Mouse (Mus musculus): ENCODE data around the gene Gm21698.
"Not testable (repeated sequence)": the region's sequence is repeated elsewhere in the genome, so short reads cannot be mapped to it uniquely, and the experiment has no call there.

Gm21698 gene

GRCm38 (mm10) chr5:25988550-25988949, at the start of gene Gm21698:
TSS of gene Gm21698 (minus strand) at chr5:25988650.
- in situ Hi-C loops (cut with MboI; ENCODE audit: unreplicated experiment in 2 of 2): not testable (repeated sequence)

- in situ Hi-C loops (cut with MboI; ENCODE audit: unreplicated experiment in 2 of 2): not testable (repeated sequence)
Measured at GRCm38 (mm10) chr5:26022816-26023215, 34.4 kb upstream of the Gm21698 start, which contains the start of gene Gm5862. TSS of gene Gm5862 (minus strand) at chr5:26022916.

DNA sequence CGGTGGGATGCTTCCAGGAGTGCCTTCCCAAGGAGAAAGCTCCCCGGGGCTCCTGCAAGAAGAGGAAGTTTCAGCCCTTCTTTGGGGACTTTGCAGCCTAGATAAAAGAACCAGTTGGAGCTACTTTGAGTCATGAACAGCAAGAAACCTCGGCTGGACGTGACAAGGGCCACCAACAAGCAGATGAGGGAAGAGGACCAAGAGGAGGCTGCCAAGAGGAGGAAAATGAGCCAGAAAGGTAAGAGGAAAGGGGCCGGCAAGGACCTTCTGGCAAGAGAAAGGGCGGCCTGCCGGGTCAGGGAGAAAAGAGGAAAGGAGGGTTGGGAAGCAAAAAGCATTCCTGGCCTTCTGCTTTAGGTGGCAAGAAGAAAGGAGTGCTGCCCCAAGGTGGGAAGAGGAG, 19.2 kb upstream of the Gm21698 start:
- in situ Hi-C loops (cut with MboI; ENCODE audit: unreplicated experiment in 2 of 2): not testable (repeated sequence)

DNA sequence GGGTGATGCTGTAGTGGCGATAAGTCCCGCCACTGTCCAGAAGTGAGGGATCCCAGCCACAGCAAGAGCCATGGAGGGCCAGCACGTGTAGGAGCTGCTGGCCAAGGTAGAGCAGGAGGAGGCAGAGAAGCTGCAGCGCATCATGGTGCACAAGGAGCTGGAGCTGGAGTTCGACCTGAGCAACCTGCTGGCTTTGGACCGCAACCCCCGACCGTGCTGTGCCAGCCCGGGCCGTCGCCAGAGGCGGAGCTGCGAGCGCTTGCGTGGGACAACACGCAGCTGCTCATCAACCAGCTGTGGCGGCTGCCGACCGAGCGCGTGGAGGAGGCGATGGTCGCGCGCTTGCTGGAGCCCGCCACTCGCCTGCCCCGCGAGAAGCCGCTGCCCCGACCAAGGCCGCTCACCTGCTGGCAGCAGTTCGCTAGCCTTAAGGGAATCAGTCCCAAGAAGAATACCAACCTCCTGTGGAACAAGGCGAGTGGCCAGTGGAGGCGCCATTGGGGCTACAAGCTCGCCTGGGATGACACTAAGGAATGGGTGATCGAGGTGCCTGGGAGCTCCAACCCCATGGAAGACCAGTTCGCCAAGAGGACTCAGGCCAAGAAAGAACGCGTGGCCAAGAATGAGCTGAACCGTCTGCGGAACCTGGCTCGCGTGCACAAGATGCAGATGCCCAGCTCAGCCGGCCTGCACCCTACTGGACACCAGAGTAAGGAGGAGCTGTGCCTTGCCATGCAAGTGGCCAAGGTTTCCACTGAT, 18.7 kb upstream of the Gm21698 start:
- in situ Hi-C loops (cut with MboI; ENCODE audit: unreplicated experiment in 2 of 2): not testable (repeated sequence)

- in situ Hi-C loops (cut with MboI; ENCODE audit: unreplicated experiment in 2 of 2): not testable (repeated sequence)
Measured at GRCm38 (mm10) chr5:26004698-26005097, 16.2 kb upstream of the Gm21698 start, which contains the start of gene Gm1979. TSS of gene Gm1979 (minus strand) at chr5:26004798.

DNA sequence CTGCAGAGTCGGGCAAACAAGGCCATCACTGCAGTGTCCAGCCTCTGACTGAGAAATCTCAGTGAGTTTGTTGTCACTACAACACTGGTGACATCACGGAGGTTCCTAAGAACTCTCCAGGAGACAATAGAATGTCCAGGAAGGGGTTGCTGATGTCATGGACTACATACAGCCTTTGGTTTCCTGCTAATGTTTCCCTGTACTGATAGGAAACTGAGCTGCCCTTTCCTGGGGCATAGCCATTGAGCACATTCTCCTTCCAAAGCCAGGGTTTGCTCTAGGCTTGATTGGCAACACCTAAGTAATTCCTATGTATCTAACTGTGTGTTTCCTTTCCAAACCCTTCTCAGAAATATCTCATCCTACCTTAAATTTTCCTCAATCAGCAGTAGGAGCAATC, 15.9 kb downstream of the Gm21698 start, which contains the start of gene Gm21680:
TSS of gene Gm21680 (minus strand) at position 101 of the 400 bp plus-strand sequence.
- in situ Hi-C loops (cut with MboI; ENCODE audit: unreplicated experiment in 2 of 2): not testable (repeated sequence)

GRCm38 (mm10) chr5:25957050-25957449, 31.4 kb downstream of the Gm21698 start:
- in situ Hi-C loops (cut with MboI; ENCODE audit: unreplicated experiment in 2 of 2): not testable (repeated sequence)

DNA sequence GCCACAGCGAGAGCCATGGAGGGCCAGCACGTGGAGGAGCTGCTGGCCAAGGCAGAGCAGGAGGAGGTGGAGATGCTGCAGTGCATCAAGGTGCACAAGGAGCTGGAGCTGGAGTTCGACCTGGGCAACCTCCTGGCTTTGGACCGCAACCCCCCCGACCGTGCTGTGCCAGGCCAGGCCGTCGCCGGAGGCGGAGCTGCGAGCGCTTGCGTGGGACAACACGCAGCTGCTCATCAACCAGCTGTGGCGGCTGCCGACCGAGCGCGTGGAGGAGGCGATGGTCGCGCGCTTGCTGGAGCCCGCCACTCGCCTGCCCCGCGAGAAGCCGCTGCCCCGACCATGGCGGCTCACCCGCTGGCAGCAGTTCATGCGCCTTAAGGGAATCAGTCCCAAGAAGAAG, 31.8 kb downstream of the Gm21698 start:
- in situ Hi-C loops (cut with MboI; ENCODE audit: unreplicated experiment in 2 of 2): not testable (repeated sequence)

- in situ Hi-C loops (cut with MboI; ENCODE audit: unreplicated experiment in 2 of 2): not testable (repeated sequence)
Measured at GRCm38 (mm10) chr5:25954317-25954716, 34.1 kb downstream of the Gm21698 start, which contains the start of gene Gm21671. TSS of gene Gm21671 (minus strand) at chr5:25954417.

DNA sequence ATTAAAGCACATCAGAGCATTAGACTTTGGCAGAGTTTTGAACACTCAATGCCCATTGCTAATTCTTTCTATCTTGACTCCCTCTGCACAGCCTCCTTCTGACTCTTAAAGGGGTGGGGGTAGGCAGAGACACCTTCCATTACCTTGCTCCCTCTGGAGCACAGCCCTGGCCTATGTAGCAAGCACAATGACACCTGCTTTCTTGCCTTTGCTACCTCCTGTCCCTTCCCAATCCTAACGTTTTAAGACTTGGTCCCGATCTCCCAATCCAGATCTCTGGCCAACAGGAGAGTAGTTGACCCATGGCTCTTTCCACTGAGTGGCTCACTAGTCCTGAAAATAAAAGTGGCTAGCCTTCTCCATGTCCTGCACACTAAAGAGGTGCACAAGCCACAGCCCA, 43.1 kb downstream of the Gm21698 start:
- in situ Hi-C loops (cut with MboI; ENCODE audit: unreplicated experiment in 2 of 2): loop anchor here in 1 of 2 experiments (25.0 kb wide), 1 partner anchor 92 kb away; the partner anchor contains the start of gene Speer4a

DNA sequence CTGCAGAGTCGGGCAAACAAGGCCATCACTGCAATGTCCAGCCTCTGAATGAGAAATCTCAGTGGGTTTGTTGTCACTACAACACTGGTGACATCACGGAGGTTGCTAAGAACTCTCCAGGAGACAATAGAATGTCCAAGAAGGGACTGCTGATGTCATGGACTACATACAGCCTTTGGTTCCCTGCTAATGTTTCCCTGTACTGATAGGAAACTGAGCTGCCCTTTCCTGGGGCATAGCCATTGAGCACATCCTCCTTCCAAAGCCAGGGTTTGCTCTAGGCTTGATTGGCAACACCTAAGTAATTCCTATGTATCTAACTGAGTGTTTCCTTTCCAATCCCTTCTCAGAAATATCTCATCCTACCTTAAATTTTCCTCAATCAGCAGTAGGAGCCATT, 46.2 kb downstream of the Gm21698 start, which contains the start of gene Gm21663:
TSS of gene Gm21663 (minus strand) at position 101 of the 400 bp plus-strand sequence.
- in situ Hi-C loops (cut with MboI; ENCODE audit: unreplicated experiment in 2 of 2): loop anchor here in 1 of 2 experiments (25.0 kb wide), 1 partner anchor 95 kb away; the partner anchor contains the start of gene Speer4a
